Mouse (Mus musculus) bone marrow macrophage, adult 2 months (primary cell): ENCODE measurements around the gene Ccdc86.

ENCODE experiments used
- CTCF ChIP-seq: IDR thresholded peaks from 2 replicates; pipeline ENCODE4 v1.5.1; 2012; ENCODE audit warnings: low read depth, mild to moderate bottlenecking, low read length, moderate library complexity
- POLR2A ChIP-seq: IDR thresholded peaks from 2 replicates; pipeline ENCODE4 v1.6.1; 2012; ENCODE audit warnings: mild to moderate bottlenecking, low read depth, low read length, borderline replicate concordance

DNA sequence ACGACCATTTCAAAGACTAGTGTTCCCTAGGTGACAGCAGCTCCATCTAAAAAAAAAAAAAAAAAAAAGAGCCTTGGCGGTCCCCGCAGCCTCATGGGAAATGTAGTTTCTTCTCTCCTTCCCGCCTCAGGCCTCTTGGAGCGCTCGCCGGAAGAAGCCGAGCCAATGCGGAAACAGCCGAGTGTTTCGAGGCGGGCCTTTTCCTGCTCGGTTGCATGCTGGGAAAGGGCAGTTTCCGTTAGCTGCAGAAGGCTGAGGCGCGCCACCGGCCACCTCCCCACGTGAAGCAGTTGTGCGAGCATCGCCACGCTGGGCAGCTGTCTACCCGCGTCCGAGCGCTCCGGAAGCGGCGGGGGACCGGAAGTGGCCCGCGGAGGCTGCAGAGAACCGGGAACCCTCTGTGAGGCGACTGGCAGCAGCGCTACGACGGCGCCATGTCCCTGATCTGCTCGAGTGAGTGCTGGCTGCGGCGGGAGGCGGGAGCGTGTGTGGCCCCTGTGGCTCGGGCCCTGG, 54.0 kb downstream of the Ccdc86 start, which contains the start of gene Prpf19:
- TF ChIP-seq POLR2A: no peak; the same call in 1 of the 2 replicates
- TF ChIP-seq CTCF: no peak
